Mouse (Mus musculus) skeletal muscle tissue, adult 2 months (tissue): ENCODE measurements around the gene Pde4dip.

Experiments used
- DNase-seq: peaks from one replicate; pipeline ENCODE4 v3.0.0-alpha.2; 2012; ENCODE audit warnings: low read depth, low spot score

Pde4dip gene

GRCm38 (mm10) chr3:97888168-97888901 lies at the start of gene Pde4dip:
Gene Pde4dip, minus strand, starts transcription at chr3:97888707.
- DNase-seq = no peak

- DNase-seq = no peak
Measured at GRCm38 (mm10) chr3:97937945-97938266, 49.4 kb upstream of the Pde4dip start.

- no peak for DNase-seq
Measured at GRCm38 (mm10) chr3:97937068-97937944, 48.8 kb upstream of the Pde4dip start.

- no peak for DNase-seq
Measured at GRCm38 (mm10) chr3:97934331-97935300, 46.1 kb upstream of the Pde4dip start.

GRCm38 (mm10) chr3:97933811-97934210 lies 45.3 kb upstream of the Pde4dip start:
- no peak for DNase-seq

- no peak for DNase-seq
Measured at GRCm38 (mm10) chr3:97933251-97933650, 44.7 kb upstream of the Pde4dip start.

GRCm38 (mm10) chr3:97932771-97933170 lies 44.3 kb upstream of the Pde4dip start:
- DNase-seq = no peak

GRCm38 (mm10) chr3:97932131-97932530 lies 43.6 kb upstream of the Pde4dip start:
- peak; percentile 45 for DNase-seq

GRCm38 (mm10) chr3:97931310-97931885 lies 42.9 kb upstream of the Pde4dip start:
- DNase-seq = no peak

- DNase-seq = no peak
Measured at GRCm38 (mm10) chr3:97930787-97931158, 42.3 kb upstream of the Pde4dip start.

- DNase-seq = no peak
Measured at GRCm38 (mm10) chr3:97930141-97930786, 41.8 kb upstream of the Pde4dip start.

GRCm38 (mm10) chr3:97928968-97929858 lies 40.7 kb upstream of the Pde4dip start:
- peak; percentile 71 for DNase-seq

- DNase-seq = no peak
Measured at GRCm38 (mm10) chr3:97927322-97927721, 38.8 kb upstream of the Pde4dip start.

GRCm38 (mm10) chr3:97925246-97925645 lies 36.7 kb upstream of the Pde4dip start:
- DNase-seq = no peak

GRCm38 (mm10) chr3:97918885-97919550 lies 30.5 kb upstream of the Pde4dip start:
- DNase-seq = no peak

GRCm38 (mm10) chr3:97915081-97915480 lies 26.6 kb upstream of the Pde4dip start:
- no peak for DNase-seq

- DNase-seq = no peak
Measured at GRCm38 (mm10) chr3:97911093-97911492, 22.6 kb upstream of the Pde4dip start.

- DNase-seq = no peak
Measured at GRCm38 (mm10) chr3:97909737-97910136, 21.2 kb upstream of the Pde4dip start.

GRCm38 (mm10) chr3:97901586-97901985 lies 13.1 kb upstream of the Pde4dip start:
- DNase-seq = no peak
